In genomic region chr6:65563887-65564656, GRCm38 (mm10) we compare ENCODE assay signal across 20 mouse cellular contexts. TPM values are rescaled to one million over a fixed set of nuclear protein-coding genes. Genes with fewer than 3 reads are reported as not detected.
A peak's percentile ranks its signal among the peaks of the same experiment; 100 is the strongest.
DNase-seq lines count a peak whose midpoint lies in the region; ATAC-seq lines count a peak whose summit lies in the region.
"Had no signal": no experiment of that assay in that cellular context is flagged by ENCODE, and none has a peak within 500 bp of the region (broad histone marks: within the 10 kb centered on the region; RNA-seq: fewer than 3 reads in every experiment).

No protein-coding gene starts in this region.

- peak; percentile 28 for DNase-seq in thymus, postnatal 0 days (ENCODE audit: low spot score)
- no peak for DNase-seq in thymus, postnatal 14 days
- peak; percentile 42 to 87 for DNase-seq in left cerebral cortex, postnatal 25 days (ENCODE audit: low spot score in 2 of 2)
- DNase-seq in liver, embryonic 11.5 days (ENCODE audit: low spot score) = no peak
- no peak for DNase-seq in hindbrain, embryonic 14.5 days (ENCODE audit: low spot score)
- DNase-seq: cerebellum, postnatal 25 days; forebrain, postnatal 0 days; gastrocnemius, postnatal 36 days; kidney, postnatal 25 days had no signal

- H3K4me2 ChIP-seq in liver, embryonic 11.5 days = no peak overlapping the region
- no peak overlapping the region for H3K4me2 ChIP-seq in hindbrain, embryonic 14.5 days (replicated peaks)
- H3K4me2 ChIP-seq: heart, embryonic 13.5 days; lung, embryonic 15.5 days; midbrain, embryonic 15.5 days; neural tube, embryonic 12.5 days had no signal

- H3K27me3 ChIP-seq in liver, embryonic 11.5 days (replicated peaks; ENCODE audit: control insufficient read depth, insufficient read depth, low read length) = no peaks in the 10 kb centered on the region
- H3K27me3 ChIP-seq in hindbrain, embryonic 14.5 days (ENCODE audit: control insufficient read depth, insufficient read depth, low read length) = no peaks in the 10 kb centered on the region
- H3K27me3 ChIP-seq: heart, embryonic 13.5 days; lung, embryonic 15.5 days; midbrain, embryonic 15.5 days; neural tube, embryonic 12.5 days had no signal

- no peak overlapping the region for H3K27ac ChIP-seq in liver, embryonic 11.5 days (ENCODE audit: low read depth, low read length)
- H3K27ac ChIP-seq in hindbrain, embryonic 14.5 days = no peak overlapping the region
- H3K27ac ChIP-seq: heart, embryonic 13.5 days; lung, embryonic 15.5 days; midbrain, embryonic 15.5 days; neural tube, embryonic 12.5 days had no signal

- no peak overlapping the region for H3K4me3 ChIP-seq in liver, embryonic 11.5 days (ENCODE audit: low read depth, low read length)
- no peak overlapping the region for H3K4me3 ChIP-seq in hindbrain, embryonic 14.5 days (replicated peaks; ENCODE audit: low read length)
- H3K4me3 ChIP-seq: erythroblast, embryonic 14.5 days; heart, embryonic 13.5 days; lung, embryonic 15.5 days; midbrain, embryonic 15.5 days; neural tube, embryonic 12.5 days had no signal

- 60% methylated on average over 3 of the region's 3 CpGs for WGBS in liver, embryonic 11.5 days
- WGBS in hindbrain, embryonic 14.5 days = 84% methylated on average over 3 of the region's 3 CpGs

- H3K9me3 ChIP-seq in liver, embryonic 11.5 days (ENCODE audit: control insufficient read depth, low read length) = no peaks in the 10 kb centered on the region
- H3K9me3 ChIP-seq in hindbrain, embryonic 14.5 days (ENCODE audit: control insufficient read depth, low read length) = no peaks in the 10 kb centered on the region
- H3K9me3 ChIP-seq: heart, embryonic 13.5 days; lung, embryonic 15.5 days; midbrain, embryonic 15.5 days; neural tube, embryonic 12.5 days had no signal

- intact Hi-C loops in left cerebral cortex, postnatal 25 days (cut with DNase I) = no loop called here

- H3K9ac ChIP-seq in liver, embryonic 11.5 days (ENCODE audit: low read depth, low read length) = no peak overlapping the region
- H3K9ac ChIP-seq in hindbrain, embryonic 14.5 days = no peak overlapping the region
- H3K9ac ChIP-seq: forebrain, postnatal 0 days; heart, embryonic 13.5 days; lung, embryonic 15.5 days; midbrain, embryonic 15.5 days; neural tube, embryonic 12.5 days had no signal

- H3K36me3 ChIP-seq in liver, embryonic 11.5 days (ENCODE audit: control insufficient read depth, insufficient read depth, low read length) = no peaks in the 10 kb centered on the region
- H3K36me3 ChIP-seq in hindbrain, embryonic 14.5 days (replicated peaks; ENCODE audit: control insufficient read depth, insufficient read depth) = no peaks in the 10 kb centered on the region
- H3K36me3 ChIP-seq: heart, embryonic 13.5 days; lung, embryonic 15.5 days; midbrain, embryonic 15.5 days; neural tube, embryonic 12.5 days had no signal

- ATAC-seq in frontal cortex, adult (ENCODE audit: low TSS enrichment) = peak; percentile 99
- ATAC-seq in granulocyte monocyte progenitor cell, adult 5-6 weeks (replicated peaks; ENCODE audit: poor library complexity, severe bottlenecking) = no peak
- no peak for ATAC-seq in liver, embryonic 11.5 days (replicated peaks; ENCODE audit: low FRiP score)
- no peak for ATAC-seq in hindbrain, embryonic 14.5 days (ENCODE audit: low FRiP score)
- ATAC-seq: forebrain, postnatal 0 days; intestine, postnatal 0 days; midbrain, embryonic 15.5 days had no signal

- H3K4me1 ChIP-seq in liver, embryonic 11.5 days (replicated peaks; ENCODE audit: control insufficient read depth, insufficient read depth, low read length) = no peaks in the 10 kb centered on the region
- no peaks in the 10 kb centered on the region for H3K4me1 ChIP-seq in hindbrain, embryonic 14.5 days (replicated peaks; ENCODE audit: control insufficient read depth, insufficient read depth, low read length)
- H3K4me1 ChIP-seq: lung, embryonic 15.5 days; midbrain, embryonic 15.5 days; neural tube, embryonic 12.5 days had no signal

RNA-seq across cellular contexts. Expression of gene Tnip3, which starts 39.0 kb away (rescaled TPM):
- 1.6 and 2.0 TPM in 2 replicates for polyA plus RNA-seq in thymus, postnatal 0 days (2015; fragmentation: Nextera tagmentation; extraction: Ambion mirVana)
- total RNA-seq in left cerebral cortex, postnatal 25 days (2021) = under 1 TPM in 1 of 2 experiments, not detected in 1; 0.27 TPM
- total RNA-seq in granulocyte monocyte progenitor cell, adult 5-6 weeks (2014; fragmentation: Nextera tagmentation) = 0.23 TPM in 1 of 2 replicates, not detected in the other
- total RNA-seq in granulocyte monocyte progenitor cell, adult 5-6 weeks (2017) = 0.30 and 9.4 TPM in 2 replicates
- polyA plus RNA-seq in liver, embryonic 11.5 days (2014; fragmentation: Nextera tagmentation; extraction: Ambion mirVana) = 0.16 TPM in 1 of 2 replicates, not detected in the other
- polyA plus RNA-seq in hindbrain, embryonic 14.5 days (2014; fragmentation: Nextera tagmentation; extraction: Ambion mirVana) = not detected in 2 replicates
- total RNA-seq: forebrain, postnatal 0 days; gastrocnemius, postnatal 36 days; left cerebral cortex, adult 8-10 months had no signal
- polyA plus RNA-seq: erythroblast, embryonic 14.5 days; hindbrain, embryonic 11.5 days; liver, adult 2 months; midbrain, embryonic 15.5 days; neural tube, embryonic 12.5 days had no signal

Comparison
In these comparisons a context has a peak if more than half of its experiments do, and no peak if none do; other contexts are left out.
1. DNase-seq: peak in thymus, postnatal 0 days (single experiment) and left cerebral cortex, postnatal 25 days (2 of 2); none in thymus, postnatal 14 days (single experiment), liver, embryonic 11.5 days (single experiment) and hindbrain, embryonic 14.5 days (single experiment).